Mouse (Mus musculus) adrenal gland, postnatal 4 days (tissue): ENCODE data around the gene Negr1. TPM values are rescaled to one million over a fixed set of nuclear protein-coding genes. Genes with fewer than 3 reads are reported as not detected.
"Not testable (repeated sequence)": the region's sequence is repeated elsewhere in the genome, so short reads cannot be mapped to it uniquely, and the experiment has no call there.

Experiments
- DNase-seq, 2 experiments: peaks; one replicate each; pipeline ENCODE4 v3.0.0; 2021 to 2022; ENCODE audit warnings: low spot score in 2 of 2, mixed read lengths in 2 of 2
- total RNA-seq, 2 experiments: library from RNA; stranded (reverse); gene quantifications; 2 replicates each; pipeline ENCODE4 v1.2.3; 2021

The Negr1 gene
- total RNA-seq, 2 experiments from 2014 or later = 10.5 to 11.5 TPM

DNA sequence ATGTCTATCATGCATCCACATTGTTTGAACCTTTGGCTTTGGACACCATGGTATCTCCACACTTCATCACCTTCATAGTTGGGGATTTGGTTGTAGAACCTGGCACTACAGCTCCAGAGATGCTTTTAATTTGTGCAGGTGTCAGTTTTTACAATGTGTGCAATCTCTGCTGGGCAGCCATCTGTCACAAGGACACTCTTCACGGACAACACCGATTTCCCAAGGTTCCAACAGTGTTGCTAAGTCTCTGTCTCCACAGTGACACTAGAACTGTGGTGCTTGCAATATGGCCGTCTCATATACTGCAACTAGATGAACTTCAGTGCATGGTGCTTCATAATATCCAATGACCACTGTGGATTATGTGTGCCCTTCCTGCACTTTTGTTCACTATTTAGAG, 425.5 kb downstream of the Negr1 start:
- no peak for DNase-seq

GRCm38 (mm10) chr3:156992171-156992570, 430.6 kb downstream of the Negr1 start:
- no peak for DNase-seq

GRCm38 (mm10) chr3:156992811-156993210, 431.2 kb downstream of the Negr1 start:
- DNase-seq = no peak

- DNase-seq = no peak
These were observed 437.7 kb downstream of the Negr1 start for GRCm38 (mm10) chr3:156999177-156999808.

GRCm38 (mm10) chr3:157021632-157022031, 460.0 kb downstream of the Negr1 start:
- DNase-seq = no peak

- DNase-seq = no peak
These were observed 463.0 kb downstream of the Negr1 start for GRCm38 (mm10) chr3:157024580-157024979.

DNA sequence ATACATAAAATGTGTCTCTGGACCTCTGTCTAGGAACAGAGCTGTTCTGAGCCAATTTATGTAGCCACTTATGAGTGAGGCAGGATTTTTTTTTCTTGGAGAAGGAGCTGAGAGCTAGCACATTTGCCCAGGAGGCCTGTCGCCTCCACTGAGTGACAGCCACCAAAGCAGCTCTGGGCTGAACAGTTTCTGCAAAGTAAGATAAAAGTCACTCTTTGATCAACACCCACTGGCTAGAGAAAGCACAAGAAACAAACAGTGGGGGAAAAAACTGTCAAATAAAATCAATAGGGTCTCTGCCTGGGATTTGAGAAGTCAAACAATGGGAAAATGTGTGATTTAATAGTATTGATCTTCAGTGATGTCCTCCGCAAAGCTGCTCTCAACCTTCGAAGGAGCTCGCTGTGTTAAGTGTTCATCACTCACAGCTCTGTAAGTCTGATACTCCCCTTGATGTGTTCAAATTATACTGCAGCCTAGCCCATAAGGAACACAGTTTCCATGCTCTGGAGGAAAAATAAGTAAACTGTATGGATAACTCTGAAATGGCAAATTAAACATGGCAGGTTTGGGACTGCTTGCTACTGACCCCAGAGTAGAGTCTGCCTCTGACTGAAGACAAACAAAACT, 470.0 kb downstream of the Negr1 start:
- no peak for DNase-seq

DNA sequence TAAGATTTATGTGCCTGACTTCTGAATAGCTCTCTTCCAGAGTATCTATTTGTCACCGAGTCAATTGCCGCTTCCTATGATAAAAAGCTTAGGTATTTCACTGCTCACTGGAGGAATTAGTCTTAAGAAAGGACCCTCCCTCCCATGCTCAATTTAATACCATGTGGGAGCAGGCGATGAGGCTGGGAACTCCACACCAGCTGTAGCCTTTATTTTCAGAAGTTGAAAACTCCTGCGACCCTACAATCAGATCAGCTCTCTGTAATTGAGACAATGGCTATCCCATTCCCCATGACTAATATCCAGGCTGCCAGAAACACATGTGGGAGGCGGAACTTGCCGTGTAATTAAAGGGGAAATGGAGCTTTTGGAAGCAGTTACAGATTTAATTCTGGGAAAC, 474.4 kb downstream of the Negr1 start:
- no peak for DNase-seq

- DNase-seq = no peak
These were observed 475.0 kb downstream of the Negr1 start for GRCm38 (mm10) chr3:157036568-157036967.

DNA sequence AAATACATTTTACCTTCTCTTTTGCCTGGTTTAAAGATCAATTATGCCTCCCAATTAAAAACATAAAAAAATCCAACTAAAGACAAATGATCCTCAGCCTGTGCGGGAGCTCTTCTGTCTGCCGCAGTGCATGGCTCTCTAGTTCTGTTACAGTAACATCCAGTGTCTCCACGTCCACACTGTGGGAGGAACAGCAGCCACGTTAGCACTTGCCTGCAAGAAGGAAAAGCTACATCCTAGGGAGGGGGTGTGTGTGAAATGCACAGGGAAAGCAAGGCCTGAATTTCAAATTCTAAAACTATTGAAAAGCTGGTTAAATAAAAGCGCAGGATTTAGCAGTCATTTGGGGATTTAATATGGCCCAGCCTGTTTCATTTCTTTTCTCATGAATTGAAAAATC, 479.0 kb downstream of the Negr1 start:
- no peak for DNase-seq

GRCm38 (mm10) chr3:157044565-157044964, 483.0 kb downstream of the Negr1 start:
- no peak for DNase-seq

DNA sequence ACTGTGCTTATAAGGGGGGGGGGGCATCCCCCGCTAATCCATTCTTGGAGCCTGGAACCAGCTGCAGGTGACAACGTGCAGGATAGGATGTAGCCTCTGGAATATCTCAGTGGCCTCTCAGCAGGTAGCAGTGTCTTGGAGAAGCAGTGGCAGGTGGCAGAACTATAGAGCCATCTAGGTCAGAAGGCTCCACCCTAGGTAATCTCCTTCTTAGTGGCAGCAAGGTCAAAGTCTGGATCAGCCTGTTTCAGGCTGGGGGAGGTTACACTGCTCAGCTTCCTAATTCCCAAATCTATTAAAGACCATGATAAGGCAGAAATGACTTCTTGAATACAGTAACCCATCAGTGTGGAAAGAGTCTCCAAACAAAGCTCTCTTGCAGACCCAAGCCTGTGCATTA, 502.8 kb downstream of the Negr1 start:
- not testable (repeated sequence) for DNase-seq

GRCm38 (mm10) chr3:157066331-157066730, 504.7 kb downstream of the Negr1 start:
- DNase-seq = no peak

DNA sequence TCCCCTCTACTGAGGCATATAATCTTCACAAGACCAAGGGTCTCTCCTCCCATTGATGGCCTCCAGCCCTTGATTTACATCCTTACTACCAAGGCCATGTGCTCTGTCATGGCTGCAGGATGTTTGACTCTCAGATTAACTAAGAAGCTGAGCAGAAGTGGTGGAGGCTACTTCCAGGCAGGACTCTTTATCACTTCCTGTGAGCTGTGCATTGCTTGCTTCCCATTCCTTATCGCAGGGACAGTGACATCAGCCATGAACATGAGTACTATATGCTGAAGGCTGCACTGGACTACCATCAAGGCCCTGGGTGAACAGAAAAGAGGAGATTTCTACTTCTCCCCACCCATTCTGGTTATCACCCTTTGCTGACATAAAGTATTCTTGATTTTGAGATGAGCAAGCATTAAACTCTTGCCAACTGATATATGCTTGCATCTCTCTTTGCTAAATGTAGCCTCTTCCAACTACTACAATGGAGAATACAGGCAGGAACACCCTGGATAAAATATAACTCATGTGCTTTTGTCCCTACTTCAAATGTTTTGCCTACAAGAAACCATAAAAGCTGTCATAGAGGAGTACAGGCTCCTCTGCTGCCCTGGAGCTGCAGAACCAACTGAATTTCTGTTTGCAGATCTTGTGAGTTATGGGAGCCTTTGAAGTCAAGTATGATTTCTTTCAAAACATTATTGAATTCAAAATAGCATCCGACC, 517.8 kb downstream of the Negr1 start:
- no peak for DNase-seq

- no peak for DNase-seq
These were observed 518.3 kb downstream of the Negr1 start for GRCm38 (mm10) chr3:157079966-157080306.

DNA sequence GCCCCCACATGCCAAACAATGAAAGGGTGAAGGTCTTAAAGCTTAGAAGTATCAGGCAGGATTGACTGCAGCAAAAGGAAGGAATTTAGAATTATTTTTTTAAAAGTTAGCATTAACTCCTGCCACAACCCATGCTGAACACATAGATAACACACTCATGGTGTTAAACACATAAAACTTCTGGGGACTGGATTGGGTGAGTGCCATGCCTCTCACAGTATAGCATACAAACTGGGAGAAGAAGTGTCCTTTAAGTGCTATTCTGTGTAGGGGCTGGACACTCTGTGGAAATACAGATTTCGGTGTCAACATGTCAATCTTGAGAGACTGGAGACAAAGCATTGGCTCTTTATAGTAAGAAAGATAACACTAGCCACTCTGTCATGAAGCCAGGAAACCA, 519.0 kb downstream of the Negr1 start:
- DNase-seq = no peak

DNA sequence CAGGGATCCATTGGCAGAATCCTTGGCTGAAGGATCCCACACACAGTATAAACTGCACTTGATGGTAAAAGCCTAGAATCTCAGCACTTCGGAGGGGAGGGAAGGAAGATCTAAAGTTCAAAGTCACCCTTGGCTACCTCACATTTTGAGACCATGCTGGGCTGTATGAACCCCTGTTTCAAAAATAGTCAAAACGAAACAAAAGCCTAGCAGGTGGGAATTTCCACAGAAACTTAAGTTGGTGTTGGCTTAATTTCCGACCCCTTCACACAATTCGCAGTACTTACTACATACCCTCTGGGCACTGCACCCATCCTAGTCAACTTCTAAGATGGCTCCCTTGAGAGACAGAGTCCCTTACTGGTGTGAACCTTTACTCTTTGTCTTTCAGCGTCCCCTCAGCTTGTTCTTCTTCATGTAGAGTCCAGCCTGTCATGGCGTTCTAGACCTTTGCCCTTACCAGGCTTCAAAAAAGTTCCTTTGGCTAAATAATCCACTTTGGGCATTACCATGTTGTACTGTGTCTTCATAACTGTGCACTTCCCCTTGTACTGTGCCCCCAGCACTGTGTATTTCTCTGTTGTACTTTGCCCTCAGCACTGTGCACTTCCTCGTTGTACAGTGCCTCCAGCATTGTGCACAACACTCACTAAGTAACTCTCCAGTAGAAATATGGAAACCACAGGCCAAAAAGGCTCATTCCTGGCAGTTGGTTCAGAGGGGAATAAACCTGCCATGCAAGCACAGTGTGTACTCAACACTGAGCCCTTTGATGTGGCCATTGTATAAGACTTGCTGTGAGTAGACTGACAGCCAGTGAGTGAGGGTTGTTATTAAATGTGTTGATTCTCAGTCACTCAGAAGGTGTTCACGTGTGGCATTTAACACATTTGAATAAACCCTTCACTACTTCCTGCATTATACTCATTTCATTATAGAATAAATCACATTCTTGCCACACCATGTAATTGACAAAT, 521.5 kb downstream of the Negr1 start:
- no peak for DNase-seq

DNA sequence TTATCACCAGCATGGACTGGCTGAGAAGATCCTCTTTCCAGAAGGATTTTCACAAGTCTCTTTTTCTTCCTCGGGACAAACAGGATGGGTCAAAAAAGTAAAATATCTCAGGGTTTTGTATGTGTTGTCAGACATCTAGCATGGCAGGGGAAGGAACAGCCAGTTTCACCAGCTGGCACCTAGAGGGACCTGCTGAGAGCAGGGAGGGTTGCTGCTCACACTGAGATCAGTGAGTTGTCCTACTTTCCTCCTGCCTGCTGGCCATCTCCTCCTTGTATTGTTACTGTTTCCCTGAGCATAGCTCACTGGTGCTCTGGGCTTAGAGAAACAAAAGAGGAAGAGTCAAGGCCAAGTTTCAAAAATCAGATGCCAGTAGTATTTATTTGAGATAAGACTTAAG, 523.6 kb downstream of the Negr1 start:
- DNase-seq = no peak

- DNase-seq = no peak
These were observed 528.5 kb downstream of the Negr1 start for GRCm38 (mm10) chr3:157090051-157090450.

DNA sequence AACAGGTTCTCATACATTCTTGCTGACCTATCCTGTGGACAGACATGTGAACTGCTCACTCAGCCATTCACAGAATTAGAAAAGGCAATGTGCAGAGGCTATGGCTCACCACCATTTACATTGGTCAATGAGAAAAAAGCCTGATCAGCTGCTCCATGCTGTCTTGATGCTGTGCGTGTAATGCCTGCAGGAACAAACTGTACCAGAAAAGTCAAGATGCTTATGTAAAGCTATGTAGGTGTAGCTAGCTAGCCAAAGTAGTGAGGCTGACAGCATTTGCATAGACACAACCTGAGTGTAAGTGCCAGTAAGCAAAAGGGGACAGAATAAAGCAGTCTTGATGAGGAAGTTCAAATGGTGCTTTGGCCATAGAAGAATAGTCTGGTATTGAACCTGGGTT, 534.7 kb downstream of the Negr1 start:
- no peak for DNase-seq

DNA sequence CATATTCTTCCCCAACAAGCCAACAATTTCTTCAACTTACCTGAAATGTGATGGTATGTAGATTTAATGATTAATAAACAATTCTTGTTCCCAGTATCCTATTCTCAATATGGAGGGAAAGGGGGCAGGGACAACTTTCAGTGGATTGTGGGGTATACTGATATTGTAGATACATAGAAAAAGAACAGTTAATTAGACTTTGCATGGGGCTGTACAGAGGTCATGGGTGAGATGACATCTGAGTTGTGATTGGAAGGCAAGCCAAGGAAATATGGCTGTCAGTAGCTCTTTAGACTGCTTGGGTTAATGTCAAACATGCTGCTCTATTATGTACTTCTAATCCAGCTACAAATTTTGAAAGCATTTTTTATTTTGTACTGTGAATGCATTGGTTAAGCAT, 535.9 kb downstream of the Negr1 start:
- DNase-seq = no peak

- DNase-seq = no peak
These were observed 536.8 kb downstream of the Negr1 start for GRCm38 (mm10) chr3:157098417-157098816.
